Mouse (Mus musculus) cerebellum, adult (tissue): ENCODE measurements around the gene Mrgprd.

Source experiments
- ATAC-seq: cut with Nextera tagmentation; 2 replicates; pipeline ENCODE4 v1.9.2; 2017; ENCODE audit warnings: mild to moderate bottlenecking, moderate library complexity, mixed read lengths; ENCODE audit not compliant: insufficient number of reproducible peaks, low FRiP score, low TSS enrichment

Mrgprd gene

GRCm38 (mm10) chr7:145337889-145338288 lies 23.3 kb downstream of the Mrgprd start:
- ATAC-seq = no peak

- ATAC-seq = no peak
These were observed 25.7 kb downstream of the Mrgprd start for GRCm38 (mm10) chr7:145340248-145340904.
